Mouse (Mus musculus): ENCODE data around the gene Sit1.

GRCm38 (mm10) chr4:43478534-43478858, 5.0 kb downstream of the Sit1 start:
- TF ChIP-seq POLR2A (IDR thresholded peaks at IDR 0.05; ENCODE audit: insufficient read depth, low read length) (no peak), CTCF (IDR thresholded peaks at IDR 0.05; ENCODE audit: low read depth, low read length) (no peak), EP300 (IDR thresholded peaks at IDR 0.05; ENCODE audit: insufficient read depth, low read depth, low read length) (no peak)
